Mouse (Mus musculus): Measurements from ENCODE around the gene Fam163b.

DNA sequence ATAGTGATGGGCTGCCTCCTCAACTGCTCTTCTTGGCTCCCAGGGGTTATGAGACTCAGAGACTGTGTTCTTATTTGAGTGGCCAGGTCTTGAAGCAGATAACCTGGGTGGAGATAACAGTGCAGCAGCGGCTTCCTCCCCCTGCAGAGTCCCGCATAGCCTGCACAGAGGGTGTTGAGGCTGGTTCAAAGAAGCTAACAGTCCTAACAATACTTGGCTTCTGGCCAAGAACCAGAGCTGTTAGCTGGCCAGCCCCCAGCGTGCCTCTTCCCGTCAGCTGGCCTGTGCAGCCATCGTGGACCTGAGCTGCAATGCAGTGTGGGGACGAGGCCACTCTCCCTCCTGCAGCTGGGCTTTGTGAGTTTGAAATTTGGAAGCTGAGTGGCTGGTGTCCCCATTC is 44.5 kb downstream of the Fam163b start:
- TF ChIP-seq HCFC1 (IDR thresholded peaks at IDR 0.05; ENCODE audit: borderline replicate concordance, insufficient read depth, low read length) (no peak), MAFK (IDR thresholded peaks at IDR 0.05; ENCODE audit: insufficient read depth, low read depth, low read length) (no peak), ZNF384 (IDR thresholded peaks at IDR 0.05; ENCODE audit: low read depth, low read length) (no peak)
